ENCODE assay signal across 1 mouse cellular context in genomic region chr4:132506250-132506649, GRCm38 (mm10).
TF ChIP-seq lines count a peak whose summit lies in the region.

No protein-coding gene starts in this region.

TF ChIP-seq in myocyte, 11 proteins besides CTCF, POLR2A, EP300 and RAD21:
- TF ChIP-seq POLR2AphosphoS2 (IDR thresholded peaks at IDR 0.05; ENCODE audit: insufficient read length, low read depth) = no peak
